21 mouse cellular contexts compared by ENCODE assay signal in genomic region chr1:98097957-98098729, GRCm38 (mm10).
"Had no signal": no experiment of that assay in that cellular context is flagged by ENCODE, and none has a peak within 500 bp of the region (broad histone marks: within the 10 kb centered on the region; RNA-seq: fewer than 3 reads in every experiment).

No protein-coding gene starts in this region.

- H3K27me3 ChIP-seq: lung, embryonic 15.5 days; midbrain, embryonic 12.5 days; neural tube, embryonic 13.5 days; neural tube, embryonic 15.5 days had no signal

- H3K9ac ChIP-seq: liver, embryonic 15.5 days; liver, postnatal 0 days; lung, embryonic 15.5 days; midbrain, embryonic 12.5 days; neural tube, embryonic 13.5 days; neural tube, embryonic 15.5 days had no signal

- ATAC-seq: liver, postnatal 0 days; lung, postnatal 0 days; midbrain, embryonic 16.5 days had no signal

- DNase-seq: liver, postnatal 0 days; lung, adult 2 months; lung, postnatal 14 days; lung, postnatal 36 days; retina, postnatal 1 day; right cerebral cortex, adult 18-20 months; right cerebral cortex, postnatal 25 days; right cerebral cortex, postnatal 4 days; spleen, adult 18-20 months; thymus, adult 18-20 months; thymus, postnatal 14 days; thymus, postnatal 36 days had no signal

- H3K4me2 ChIP-seq: liver, embryonic 15.5 days; lung, embryonic 15.5 days; midbrain, embryonic 12.5 days; neural tube, embryonic 13.5 days; neural tube, embryonic 15.5 days had no signal

- H3K4me3 ChIP-seq: liver, embryonic 15.5 days; lung, embryonic 15.5 days; megakaryocyte, embryonic 14.5 days; midbrain, embryonic 12.5 days; neural tube, embryonic 13.5 days; neural tube, embryonic 15.5 days had no signal

- H3K36me3 ChIP-seq: liver, embryonic 15.5 days; lung, embryonic 15.5 days; midbrain, embryonic 12.5 days; neural tube, embryonic 13.5 days; neural tube, embryonic 15.5 days had no signal

- H3K9me3 ChIP-seq: liver, embryonic 15.5 days; lung, embryonic 15.5 days; midbrain, embryonic 12.5 days; neural tube, embryonic 13.5 days; neural tube, embryonic 15.5 days had no signal

- H3K27ac ChIP-seq: liver, embryonic 15.5 days; lung, embryonic 15.5 days; macrophage; neural tube, embryonic 13.5 days; neural tube, embryonic 15.5 days had no signal
